Mouse (Mus musculus) natural killer cell, adult 2 months (primary cell): ENCODE data around the gene Ugt1a10.
"Not testable (repeated sequence)": the region's sequence is repeated elsewhere in the genome, so short reads cannot be mapped to it uniquely, and the experiment has no call there.

Experiments used
- DNase-seq, 2 experiments: peaks; one replicate each; pipeline ENCODE4 v3.0.0; 2022; ENCODE audit warnings: low spot score in 2 of 2

Ugt1a10 gene

DNA sequence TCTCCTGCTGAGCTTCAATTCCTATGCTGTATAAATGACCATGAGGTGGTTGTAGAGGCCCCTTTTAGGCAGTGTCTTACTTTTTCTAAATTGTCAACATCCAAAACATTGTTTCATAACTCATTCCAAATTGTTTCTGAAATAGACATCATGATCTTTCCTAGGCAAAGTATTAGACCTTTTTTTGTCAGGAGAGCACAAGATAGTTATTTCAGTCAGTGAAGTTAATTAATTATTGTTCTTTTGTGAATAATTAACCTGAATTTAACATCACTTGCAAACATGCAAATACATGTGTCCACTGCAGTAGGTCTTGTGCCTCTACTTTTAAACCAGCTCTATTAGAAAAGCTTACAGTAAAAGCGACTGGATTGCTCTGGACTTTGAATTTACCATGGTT lies at the start of gene Ugt1a10:
Gene Ugt1a10 (plus strand): TSS at position 301 of the 400 bp plus-strand sequence.
- no peak for DNase-seq

GRCm38 (mm10) chr1:88007692-88008210 lies 47.4 kb upstream of the Ugt1a10 start:
- no peak for DNase-seq

GRCm38 (mm10) chr1:88008211-88008697 lies 46.9 kb upstream of the Ugt1a10 start, which contains the start of gene Usp40:
Usp40 (minus strand) TSS chr1:88008551.
- DNase-seq: peak; percentile 37 to 43

DNA sequence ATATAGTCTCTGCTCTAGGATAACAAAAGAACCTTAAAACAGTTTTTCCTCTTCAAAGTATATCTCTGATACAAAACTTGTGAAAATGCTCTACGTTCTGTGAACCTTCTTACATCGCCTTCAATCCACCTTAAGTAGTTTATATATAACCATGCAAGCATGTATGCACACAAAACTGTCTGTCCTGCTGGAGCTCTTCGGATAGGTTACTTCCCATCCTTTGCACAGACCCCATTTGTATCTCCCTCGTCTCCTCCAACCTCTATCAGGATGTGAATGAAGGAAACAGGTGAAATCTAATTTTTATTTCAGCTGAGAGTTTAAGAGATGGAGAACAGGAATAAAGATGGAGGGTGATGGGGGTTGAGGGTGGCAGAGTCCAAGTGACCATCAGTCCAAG lies 46.5 kb upstream of the Ugt1a10 start:
- DNase-seq: no peak

GRCm38 (mm10) chr1:88009521-88009920 lies 45.7 kb upstream of the Ugt1a10 start:
- DNase-seq: no peak

- no peak for DNase-seq
Measured at GRCm38 (mm10) chr1:88013726-88014125, 41.5 kb upstream of the Ugt1a10 start.

DNA sequence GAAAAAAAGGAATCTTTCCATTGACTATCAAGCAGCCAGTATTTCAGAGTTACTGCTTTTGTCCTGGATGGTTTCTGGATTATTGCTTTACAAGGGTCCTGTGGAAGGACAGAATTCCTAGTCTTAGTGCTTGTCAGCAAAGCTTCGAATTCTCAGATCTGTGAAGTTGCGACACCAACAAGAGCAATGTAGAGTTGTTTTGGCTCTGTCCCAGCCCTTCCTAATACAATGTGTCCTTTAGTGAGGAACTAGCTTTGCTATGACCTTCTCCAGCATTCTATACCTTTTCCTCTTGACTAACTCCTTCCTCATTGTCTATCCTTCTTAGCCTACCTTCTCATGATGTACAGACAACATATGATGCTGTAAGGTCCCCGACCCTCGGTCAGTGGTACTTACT lies 41.0 kb upstream of the Ugt1a10 start:
- DNase-seq: no peak

DNA sequence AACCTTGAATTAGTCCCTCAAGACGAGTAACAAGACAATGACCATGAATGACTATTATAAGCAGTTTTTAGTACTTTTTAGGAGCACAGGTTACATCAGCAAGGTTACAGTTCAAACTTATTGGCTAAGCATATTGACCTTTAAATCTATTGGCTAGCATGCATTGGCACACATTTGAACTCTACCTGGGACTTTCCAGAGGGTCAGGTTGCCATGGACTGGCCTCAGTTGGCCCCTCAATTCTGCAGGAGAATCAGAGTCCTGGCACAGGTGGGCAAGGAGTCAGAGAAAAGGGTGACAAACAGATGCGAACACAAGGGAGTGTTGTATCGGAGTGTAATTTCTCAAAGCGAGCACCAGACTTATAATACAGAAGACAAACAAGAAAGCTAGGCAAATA lies 40.5 kb upstream of the Ugt1a10 start:
- DNase-seq: no peak

- DNase-seq: no peak
Measured at GRCm38 (mm10) chr1:88015371-88015770, 39.8 kb upstream of the Ugt1a10 start.

DNA sequence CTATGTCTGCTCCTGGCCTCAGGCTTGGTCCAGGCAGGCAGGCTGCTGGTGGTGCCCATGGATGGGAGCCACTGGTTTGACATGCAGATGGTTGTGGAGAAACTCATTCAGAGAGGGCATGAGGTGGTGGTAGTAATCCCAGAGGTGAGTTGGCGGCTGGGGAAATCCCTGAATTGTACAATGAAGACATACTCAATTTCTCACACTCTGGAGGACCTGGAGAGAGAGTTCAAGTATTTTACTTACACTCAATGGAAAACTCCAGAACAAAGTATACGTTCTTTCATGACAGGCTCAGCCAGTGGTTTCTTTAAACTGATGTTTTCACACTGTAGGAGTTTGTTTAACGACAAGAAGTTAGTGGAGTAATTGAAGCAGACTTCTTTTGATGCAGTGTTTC lies 29.9 kb upstream of the Ugt1a10 start:
- DNase-seq: not testable (repeated sequence)

GRCm38 (mm10) chr1:88043044-88043443 lies 12.1 kb upstream of the Ugt1a10 start:
- not testable (repeated sequence) for DNase-seq

DNA sequence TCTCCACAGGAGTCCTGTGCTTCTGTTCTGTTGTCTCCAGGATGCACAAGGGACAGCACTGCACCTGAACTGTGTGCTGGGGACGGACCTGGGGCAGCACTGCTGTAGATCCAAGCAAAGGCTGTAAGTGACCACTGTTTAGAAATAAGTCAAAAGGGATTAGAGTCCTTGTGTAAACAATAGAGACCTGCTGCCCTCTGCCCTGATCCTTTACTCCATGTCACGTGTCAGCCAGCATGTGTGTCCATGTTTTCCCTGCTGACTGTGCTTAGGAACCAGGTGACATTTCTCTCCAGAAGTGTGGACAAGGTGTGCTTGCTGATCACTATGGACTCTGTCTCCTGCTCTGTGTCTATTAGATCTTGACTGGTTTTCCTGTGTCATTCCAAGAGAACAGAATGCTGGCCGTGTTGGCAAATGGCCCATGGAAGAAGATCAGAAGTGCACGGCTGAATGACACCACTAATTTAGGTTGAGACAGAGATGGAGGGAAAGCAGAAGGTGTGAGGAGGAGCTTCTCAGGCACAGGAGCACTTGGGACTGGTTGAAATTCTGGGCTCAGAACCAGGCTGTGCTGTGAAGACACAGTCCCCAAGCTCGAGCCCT lies 10.3 kb upstream of the Ugt1a10 start:
- DNase-seq: not testable (repeated sequence)

DNA sequence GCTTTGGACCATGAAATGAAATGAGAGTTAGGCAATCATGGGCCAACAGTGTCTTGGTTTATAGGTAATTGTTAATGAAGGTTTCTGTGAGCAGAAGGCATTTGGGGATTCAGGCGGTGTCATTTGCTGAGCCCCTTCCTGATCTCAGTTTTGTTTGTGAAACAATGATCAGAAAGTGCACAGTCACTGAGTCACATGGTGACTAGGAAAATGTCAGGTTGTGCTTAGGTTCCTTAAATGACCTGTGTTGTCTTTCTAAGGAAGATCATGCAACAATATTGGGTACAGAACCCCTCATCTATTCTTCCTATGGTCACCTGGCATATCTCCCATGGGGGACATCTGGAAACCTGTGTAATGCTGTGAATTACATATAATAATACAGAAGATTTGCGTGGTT lies 7.8 kb upstream of the Ugt1a10 start:
- not testable (repeated sequence) for DNase-seq

- DNase-seq: not testable (repeated sequence)
Measured at GRCm38 (mm10) chr1:88066472-88067102, 11.4 kb downstream of the Ugt1a10 start.

GRCm38 (mm10) chr1:88070495-88070894 lies 15.3 kb downstream of the Ugt1a10 start, which contains the start of gene Ugt1a9:
Ugt1a9 (plus strand) TSS chr1:88070800.
- no peak for DNase-seq

- DNase-seq: no peak
Measured at GRCm38 (mm10) chr1:88070902-88071301, 15.7 kb downstream of the Ugt1a10 start.

GRCm38 (mm10) chr1:88074471-88074870 lies 19.3 kb downstream of the Ugt1a10 start:
- DNase-seq: no peak

GRCm38 (mm10) chr1:88077128-88077527 lies 21.9 kb downstream of the Ugt1a10 start:
- no peak for DNase-seq

DNA sequence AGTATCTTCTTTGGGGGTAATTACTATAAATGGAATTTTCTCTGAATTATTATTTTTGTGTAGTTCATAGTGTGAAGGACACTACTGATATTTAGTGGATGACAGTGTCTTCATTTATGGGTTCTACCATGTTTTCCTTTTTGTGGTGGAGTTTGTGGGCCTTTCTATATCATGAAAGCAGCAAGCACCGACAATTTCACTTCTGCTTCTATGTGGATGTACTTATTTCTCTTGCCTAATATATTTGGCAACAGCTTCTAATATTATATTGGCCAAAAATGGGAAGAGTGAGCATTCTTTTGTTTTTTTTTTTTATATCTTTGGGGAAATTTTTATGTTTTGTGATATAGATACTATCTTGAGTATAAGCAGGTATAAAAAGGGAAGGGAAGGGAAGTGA lies 26.5 kb downstream of the Ugt1a10 start:
- DNase-seq: no peak

GRCm38 (mm10) chr1:88086125-88086524 lies 30.9 kb downstream of the Ugt1a10 start:
- DNase-seq: no peak

GRCm38 (mm10) chr1:88087513-88087912 lies 32.3 kb downstream of the Ugt1a10 start, which contains the start of gene Ugt1a8:
Ugt1a8 (plus strand) TSS chr1:88087813.
- DNase-seq: no peak

DNA sequence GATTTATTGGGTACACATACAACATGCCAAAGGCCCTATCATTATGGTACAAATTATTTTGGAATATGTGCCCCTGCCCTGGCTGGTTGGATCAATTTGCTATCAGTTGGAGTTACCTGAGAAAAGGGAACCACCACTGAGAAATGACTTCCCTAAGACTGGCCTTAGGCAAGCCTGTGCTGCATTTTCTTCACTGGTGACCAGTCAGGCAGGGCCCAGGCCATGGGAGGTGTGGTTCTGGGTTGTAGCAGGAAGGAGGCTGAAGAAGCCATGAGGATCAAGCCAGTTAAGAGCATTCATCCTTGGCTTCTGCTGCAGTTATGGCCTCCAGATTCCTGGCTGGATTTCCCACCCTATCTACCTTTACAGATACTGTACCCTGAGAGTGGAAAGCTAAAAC lies 37.2 kb downstream of the Ugt1a10 start:
- no peak for DNase-seq

- DNase-seq: peak; percentile 5 to 10
Measured at GRCm38 (mm10) chr1:88094270-88094676, 39.1 kb downstream of the Ugt1a10 start.
